Comparison of ENCODE assay signal across 8 mouse cellular contexts in genomic region chr6:124863125-124863657, GRCm38 (mm10). TPM values are rescaled to one million over a fixed set of nuclear protein-coding genes. Genes with fewer than 3 reads are reported as not detected.
DNase-seq lines count a peak whose midpoint lies in the region; ATAC-seq and TF ChIP-seq lines count a peak whose summit lies in the region.
"Had no signal": no experiment of that assay in that cellular context is flagged by ENCODE, and none has a peak within 500 bp of the region (broad histone marks: within the 10 kb centered on the region; RNA-seq: fewer than 3 reads in every experiment).

No protein-coding gene starts in this region.

- H3K9ac ChIP-seq in lung, embryonic 14.5 days, result peak overlapping the region; percentile 46
- peak overlapping the region; percentile 92 for H3K9ac ChIP-seq in hindbrain, embryonic 14.5 days
- H3K9ac ChIP-seq in midbrain, postnatal 0 days (replicated peaks; ENCODE audit: low read length, poor library complexity, severe bottlenecking), result peak overlapping the region; percentile 93

- H3K27me3 ChIP-seq in lung, embryonic 14.5 days (ENCODE audit: insufficient read depth, low read length), result peaks cover 38% of the 10 kb centered on the region; the same call in 1 of the 2 replicates
- no peaks in the 10 kb centered on the region for H3K27me3 ChIP-seq in hindbrain, embryonic 14.5 days (ENCODE audit: control insufficient read depth, insufficient read depth, low read length)
- no peaks in the 10 kb centered on the region for H3K27me3 ChIP-seq in midbrain, postnatal 0 days (ENCODE audit: insufficient read depth, low read length)

- WGBS in lung, embryonic 14.5 days, result 1% methylated on average over 11 of the region's 16 CpGs
- WGBS in lung, adult 2 months, result 2% methylated on average over 12 of the region's 16 CpGs
- 1% methylated on average over 16 of the region's 16 CpGs for WGBS in hindbrain, embryonic 14.5 days
- 0% methylated on average over 13 of the region's 16 CpGs for WGBS in midbrain, postnatal 0 days

- no peak for TF ChIP-seq POLR2A in lung, adult 2 months (IDR thresholded peaks at IDR 0.05; ENCODE audit: borderline replicate concordance, extremely low read depth, low read depth, low read length)
- no peak for TF ChIP-seq POLR2A in cortical plate, adult 2 months (IDR thresholded peaks at IDR 0.05; ENCODE audit: extremely low read depth, insufficient read depth, low read length)

- H3K4me1 ChIP-seq in lung, embryonic 14.5 days (ENCODE audit: insufficient read depth), result 0 out of 2 replicates have a peak, but pooled peaks cover 6% of the 10 kb centered on the region
- peaks cover 2% of the 10 kb centered on the region; the same call in 1 of the 2 replicates for H3K4me1 ChIP-seq in lung, adult 2 months (ENCODE audit: control insufficient read depth, insufficient read depth, low read length)
- peaks cover 4% of the 10 kb centered on the region for H3K4me1 ChIP-seq in cortical plate, adult 2 months (ENCODE audit: control insufficient read depth, insufficient read depth, low read length)
- H3K4me1 ChIP-seq in hindbrain, embryonic 14.5 days (replicated peaks; ENCODE audit: control insufficient read depth, insufficient read depth, low read length), result peaks cover 44% of the 10 kb centered on the region
- H3K4me1 ChIP-seq in midbrain, postnatal 0 days (ENCODE audit: insufficient read depth, low read length), result peaks cover 31% of the 10 kb centered on the region

- DNase-seq in lung, embryonic 14.5 days, result no peak
- DNase-seq in lung, adult 2 months, result no peak
- no peak for DNase-seq in hindbrain, embryonic 14.5 days (ENCODE audit: low spot score)
- DNase-seq in midbrain, postnatal 0 days (ENCODE audit: low spot score), result no peak
- no peak for DNase-seq in urinary bladder, postnatal 25 days (ENCODE audit: low spot score)
- no peak for DNase-seq in left cerebral cortex, adult 9 months (ENCODE audit: low spot score in 2 of 2)

- TF ChIP-seq CTCF in lung, embryonic 14.5 days (IDR thresholded peaks at IDR 0.05; ENCODE audit: low read depth), result no peak
- TF ChIP-seq CTCF in lung, adult 2 months (IDR thresholded peaks at IDR 0.05; ENCODE audit: insufficient read depth, low read length), result no peak
- no peak for TF ChIP-seq CTCF in cortical plate, adult 2 months (IDR thresholded peaks at IDR 0.05; ENCODE audit: extremely low read depth, insufficient read depth, low read length)
- peak; percentile 41 for TF ChIP-seq CTCF in midbrain, postnatal 0 days (IDR thresholded peaks at IDR 0.05)

- H3K4me3 ChIP-seq in lung, embryonic 14.5 days (ENCODE audit: low read depth, low read length), result peak overlapping the region; percentile 45
- no peak overlapping the region for H3K4me3 ChIP-seq in lung, adult 2 months (replicated peaks; ENCODE audit: extremely low read depth, low read depth, low read length)
- peak overlapping the region; percentile 92 for H3K4me3 ChIP-seq in cortical plate, adult 2 months (ENCODE audit: insufficient read depth, low read length)
- peak overlapping the region; percentile 62 for H3K4me3 ChIP-seq in hindbrain, embryonic 14.5 days (replicated peaks; ENCODE audit: low read length)
- peak overlapping the region; percentile 72 for H3K4me3 ChIP-seq in midbrain, postnatal 0 days (ENCODE audit: low read depth, low read length)

- ATAC-seq in lung, embryonic 14.5 days (ENCODE audit: insufficient read depth), result peak; percentile 15
- ATAC-seq in hindbrain, embryonic 14.5 days (ENCODE audit: low FRiP score), result peak; percentile 37; the same call in 1 of the 2 replicates
- peak; percentile 52 for ATAC-seq in midbrain, postnatal 0 days (ENCODE audit: low FRiP score)

- peak overlapping the region; percentile 93 for H3K4me2 ChIP-seq in lung, embryonic 14.5 days
- H3K4me2 ChIP-seq in hindbrain, embryonic 14.5 days (replicated peaks), result peak overlapping the region; percentile 64
- H3K4me2 ChIP-seq in midbrain, postnatal 0 days (ENCODE audit: low read depth, low read length, poor library complexity, severe bottlenecking), result peak overlapping the region; percentile 75

- H3K27ac ChIP-seq in lung, embryonic 14.5 days (ENCODE audit: low read depth), result no peak overlapping the region
- peak overlapping the region; percentile 95 for H3K27ac ChIP-seq in cortical plate, adult 2 months (ENCODE audit: insufficient read depth, low read length)
- peak overlapping the region; percentile 91 for H3K27ac ChIP-seq in hindbrain, embryonic 14.5 days
- H3K27ac ChIP-seq in midbrain, postnatal 0 days (ENCODE audit: low read depth, low read length), result peak overlapping the region; percentile 97

- no peaks in the 10 kb centered on the region for H3K9me3 ChIP-seq in lung, embryonic 14.5 days (ENCODE audit: low read depth, low read length)
- no peaks in the 10 kb centered on the region for H3K9me3 ChIP-seq in hindbrain, embryonic 14.5 days (ENCODE audit: control insufficient read depth, low read length)
- no peaks in the 10 kb centered on the region for H3K9me3 ChIP-seq in midbrain, postnatal 0 days (ENCODE audit: low read length)

- H3K36me3 ChIP-seq in lung, embryonic 14.5 days (ENCODE audit: insufficient read depth), result no peaks in the 10 kb centered on the region
- peaks cover 12% of the 10 kb centered on the region; the same call in 1 of the 2 replicates for H3K36me3 ChIP-seq in hindbrain, embryonic 14.5 days (replicated peaks; ENCODE audit: control insufficient read depth, insufficient read depth)
- H3K36me3 ChIP-seq in midbrain, postnatal 0 days (ENCODE audit: insufficient read depth, low read length), result peaks cover 7% of the 10 kb centered on the region; the same call in 1 of the 2 replicates

RNA-seq across cellular contexts. Expression of gene Gpr162, which starts 0.6 kb away (rescaled TPM):
- polyA plus RNA-seq in lung, embryonic 14.5 days (2014; fragmentation: Nextera tagmentation; extraction: Ambion mirVana), result 0.08 and 0.30 TPM in 2 replicates
- 0.27 and 0.69 TPM in 2 replicates for polyA plus RNA-seq in lung, adult 2 months (2012; rRNA removed)
- polyA plus RNA-seq in cortical plate, adult 2 months (2012; rRNA removed), result 163 and 187 TPM in 2 replicates
- 16.6 and 17.6 TPM in 2 replicates for polyA plus RNA-seq in hindbrain, embryonic 14.5 days (2014; fragmentation: Nextera tagmentation; extraction: Ambion mirVana)
- 198 and 225 TPM in 2 replicates for total RNA-seq in midbrain, postnatal 0 days (2014; rRNA removed)
- 38.3 and 39.3 TPM in 2 replicates for polyA plus RNA-seq in midbrain, postnatal 0 days (2015; fragmentation: Nextera tagmentation; extraction: Ambion mirVana)

RNA-seq across cellular contexts. Expression of gene P3h3, which starts 5.6 kb away (rescaled TPM):
- 29.5 and 34.3 TPM in 2 replicates for polyA plus RNA-seq in lung, embryonic 14.5 days (2014; fragmentation: Nextera tagmentation; extraction: Ambion mirVana)
- 34.9 and 42.1 TPM in 2 replicates for polyA plus RNA-seq in lung, adult 2 months (2012; rRNA removed)
- polyA plus RNA-seq in cortical plate, adult 2 months (2012; rRNA removed), result 59.6 and 66.5 TPM in 2 replicates
- polyA plus RNA-seq in hindbrain, embryonic 14.5 days (2014; fragmentation: Nextera tagmentation; extraction: Ambion mirVana), result 13.3 and 17.6 TPM in 2 replicates
- total RNA-seq in midbrain, postnatal 0 days (2014; rRNA removed), result 67.4 and 74.4 TPM in 2 replicates
- 9.8 and 11.2 TPM in 2 replicates for polyA plus RNA-seq in midbrain, postnatal 0 days (2015; fragmentation: Nextera tagmentation; extraction: Ambion mirVana)

RNA-seq across cellular contexts. Expression of gene Gnb3, which starts 23.1 kb away (rescaled TPM):
- 0.24 and 0.68 TPM in 2 replicates for polyA plus RNA-seq in lung, embryonic 14.5 days (2014; fragmentation: Nextera tagmentation; extraction: Ambion mirVana)
- 0.31 and 0.36 TPM in 2 replicates for polyA plus RNA-seq in lung, adult 2 months (2012; rRNA removed)
- 0.17 and 0.25 TPM in 2 replicates for polyA plus RNA-seq in cortical plate, adult 2 months (2012; rRNA removed)
- 0.21 and 1.2 TPM in 2 replicates for polyA plus RNA-seq in hindbrain, embryonic 14.5 days (2014; fragmentation: Nextera tagmentation; extraction: Ambion mirVana)
- 0.52 and 0.66 TPM in 2 replicates for total RNA-seq in midbrain, postnatal 0 days (2014; rRNA removed)
- 0.23 and 1.1 TPM in 2 replicates for polyA plus RNA-seq in midbrain, postnatal 0 days (2015; fragmentation: Nextera tagmentation; extraction: Ambion mirVana)
- total RNA-seq: common myeloid progenitor, adult 5-6 weeks had no signal

RNA-seq across cellular contexts. Expression of gene Cd4, which starts 24.8 kb away (rescaled TPM):
- 0.11 TPM in 1 of 2 replicates, not detected in the other for polyA plus RNA-seq in lung, embryonic 14.5 days (2014; fragmentation: Nextera tagmentation; extraction: Ambion mirVana)
- polyA plus RNA-seq in lung, adult 2 months (2012; rRNA removed), result 1.9 and 2.7 TPM in 2 replicates
- polyA plus RNA-seq in cortical plate, adult 2 months (2012; rRNA removed), result 1.1 and 4.7 TPM in 2 replicates
- 0.27 and 0.35 TPM in 2 replicates for polyA plus RNA-seq in hindbrain, embryonic 14.5 days (2014; fragmentation: Nextera tagmentation; extraction: Ambion mirVana)
- total RNA-seq in midbrain, postnatal 0 days (2014; rRNA removed), result 0.19 and 2.8 TPM in 2 replicates
- polyA plus RNA-seq in midbrain, postnatal 0 days (2015; fragmentation: Nextera tagmentation; extraction: Ambion mirVana), result 0.25 and 0.58 TPM in 2 replicates

RNA-seq across cellular contexts. Expression of gene Cdca3, which starts 33.8 kb away (rescaled TPM):
- polyA plus RNA-seq in lung, embryonic 14.5 days (2014; fragmentation: Nextera tagmentation; extraction: Ambion mirVana), result 204 and 206 TPM in 2 replicates
- polyA plus RNA-seq in lung, adult 2 months (2012; rRNA removed), result 3.5 and 6.7 TPM in 2 replicates
- polyA plus RNA-seq in cortical plate, adult 2 months (2012; rRNA removed), result 2.3 and 2.4 TPM in 2 replicates
- polyA plus RNA-seq in hindbrain, embryonic 14.5 days (2014; fragmentation: Nextera tagmentation; extraction: Ambion mirVana), result 29.3 and 36.2 TPM in 2 replicates
- total RNA-seq in midbrain, postnatal 0 days (2014; rRNA removed), result 9.4 and 16.7 TPM in 2 replicates
- polyA plus RNA-seq in midbrain, postnatal 0 days (2015; fragmentation: Nextera tagmentation; extraction: Ambion mirVana), result 15.0 and 16.0 TPM in 2 replicates

Comparison
In these comparisons a context has a peak if more than half of its experiments do, and no peak if none do; other contexts are left out.
1. RNA of gene Gpr162, which starts 0.6 kb away (polyA plus RNA-seq): 163 to 187 TPM in cortical plate, adult 2 months, 38.3 to 39.3 TPM in midbrain, postnatal 0 days and 16.6 to 17.6 TPM in hindbrain, embryonic 14.5 days; 0.08 to 0.30 TPM in lung, embryonic 14.5 days and 0.27 to 0.69 TPM in lung, adult 2 months; every median in the first group is over 10 times any median in the second.
2. Peak in every context shown above with its lines, with median percentiles within 50 percentile points of each other: ATAC-seq, H3K4me2 ChIP-seq and H3K9ac ChIP-seq.